Mouse (Mus musculus) spleen, adult 2 months (tissue): Measurements from ENCODE around the gene Sh3bgrl3.

Experiments used
- CTCF ChIP-seq: fragments of 200-500 bp; IDR thresholded peaks from 2 replicates; pipeline ENCODE4 v1.5.1; 2011; ENCODE audit warnings: mild to moderate bottlenecking, inconsistent platforms; ENCODE audit not compliant: insufficient read depth, insufficient read length, insufficient replicate concordance; ENCODE audit errors: extremely low read depth
- POLR2A ChIP-seq: fragments of 200-500 bp; IDR thresholded peaks from 2 replicates; pipeline ENCODE4 v1.6.1; 2011; ENCODE audit warnings: low read depth, low read length, inconsistent platforms

DNA sequence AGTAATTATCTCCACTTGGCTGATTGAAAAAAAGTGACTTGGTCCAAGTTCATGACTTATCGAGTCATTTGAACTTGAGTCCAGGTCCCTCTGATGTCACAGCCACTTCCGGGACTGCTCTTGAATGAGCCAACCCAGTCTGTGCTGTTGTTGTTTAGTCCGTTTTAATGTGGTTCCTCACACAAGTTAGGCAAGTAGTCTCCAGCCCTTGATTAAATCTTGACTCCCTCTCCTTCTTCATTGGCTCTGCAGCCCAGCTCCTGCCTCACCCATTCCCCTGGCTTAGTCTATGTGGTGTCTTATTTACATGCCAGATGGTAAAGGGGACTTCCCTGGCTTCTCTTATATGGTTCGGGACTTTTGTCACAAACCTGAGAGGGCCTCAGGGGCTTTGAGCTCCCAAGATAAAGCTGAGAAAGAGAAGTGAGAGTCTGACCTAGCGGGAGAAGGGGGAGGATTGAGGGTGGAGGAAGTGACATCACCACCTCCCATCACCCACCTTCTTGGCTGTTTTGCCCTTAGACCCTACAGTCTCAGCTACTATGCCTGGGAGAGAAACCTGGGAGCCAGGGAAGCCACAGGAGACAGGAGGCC is 31.5 kb downstream of the Sh3bgrl3 start:
- TF ChIP-seq POLR2A (no peak; the same call in 1 of the 2 replicates), CTCF (no peak)
